13 mouse cellular contexts compared by ENCODE assay signal in genomic region chr11:19811992-19812690, GRCm38 (mm10).
DNase-seq lines count a peak whose midpoint lies in the region; ATAC-seq and TF ChIP-seq lines count a peak whose summit lies in the region.
"Had no signal": no experiment of that assay in that cellular context is flagged by ENCODE, and none has a peak within 500 bp of the region (broad histone marks: within the 10 kb centered on the region; RNA-seq: fewer than 3 reads in every experiment).

No protein-coding gene starts in this region.

- H3K4me1 ChIP-seq in hindbrain, embryonic 10.5 days (replicated peaks): peaks cover 28% of the 10 kb centered on the region
- H3K4me1 ChIP-seq in hindbrain, embryonic 14.5 days (replicated peaks; ENCODE audit: control insufficient read depth, insufficient read depth, low read length): no peaks in the 10 kb centered on the region
- H3K4me1 ChIP-seq in E14TG2a.4 (replicated peaks; ENCODE audit: low read depth, low read length): peaks cover 31% of the 10 kb centered on the region
- H3K4me1 ChIP-seq in embryonic facial prominence, embryonic 10.5 days: peaks cover 18% of the 10 kb centered on the region
- 0 out of 2 replicates have a peak, but pooled peaks cover 13% of the 10 kb centered on the region for H3K4me1 ChIP-seq in midbrain, embryonic 12.5 days
- H3K4me1 ChIP-seq: liver, embryonic 15.5 days had no signal

- no peak for TF ChIP-seq CTCF in E14TG2a.4 (conservative IDR thresholded peaks at IDR 0.05; ENCODE audit: low read length)

- no peak overlapping the region for H3K9ac ChIP-seq in hindbrain, embryonic 14.5 days
- no peak overlapping the region for H3K9ac ChIP-seq in midbrain, embryonic 12.5 days (replicated peaks)
- H3K9ac ChIP-seq: liver, embryonic 15.5 days had no signal

- peaks cover 4% of the 10 kb centered on the region; the same call in 1 of the 2 replicates for H3K9me3 ChIP-seq in hindbrain, embryonic 10.5 days
- no peaks in the 10 kb centered on the region for H3K9me3 ChIP-seq in hindbrain, embryonic 14.5 days (ENCODE audit: control insufficient read depth, low read length)
- H3K9me3 ChIP-seq in E14TG2a.4 (ENCODE audit: low read length): peaks cover 39% of the 10 kb centered on the region
- peaks cover 10% of the 10 kb centered on the region for H3K9me3 ChIP-seq in embryonic facial prominence, embryonic 10.5 days
- no peaks in the 10 kb centered on the region for H3K9me3 ChIP-seq in midbrain, embryonic 12.5 days
- H3K9me3 ChIP-seq: heart, embryonic 10.5 days; liver, embryonic 15.5 days had no signal

- H3K36me3 ChIP-seq in hindbrain, embryonic 10.5 days: no peaks in the 10 kb centered on the region; the same call in 1 of the 2 replicates
- H3K36me3 ChIP-seq in hindbrain, embryonic 14.5 days (replicated peaks; ENCODE audit: control insufficient read depth, insufficient read depth): no peaks in the 10 kb centered on the region
- H3K36me3 ChIP-seq in E14TG2a.4 (ENCODE audit: insufficient read depth, low read length): no peaks in the 10 kb centered on the region
- no peaks in the 10 kb centered on the region for H3K36me3 ChIP-seq in embryonic facial prominence, embryonic 10.5 days (replicated peaks)
- H3K36me3 ChIP-seq in midbrain, embryonic 12.5 days: no peaks in the 10 kb centered on the region
- H3K36me3 ChIP-seq: heart, embryonic 10.5 days; liver, embryonic 15.5 days had no signal

- no peaks in the 10 kb centered on the region for H3K27me3 ChIP-seq in hindbrain, embryonic 10.5 days (ENCODE audit: insufficient read depth, poor library complexity, severe bottlenecking)
- no peaks in the 10 kb centered on the region for H3K27me3 ChIP-seq in hindbrain, embryonic 14.5 days (ENCODE audit: control insufficient read depth, insufficient read depth, low read length)
- peaks cover 28% of the 10 kb centered on the region for H3K27me3 ChIP-seq in E14TG2a.4 (ENCODE audit: insufficient read depth, low read length)
- H3K27me3 ChIP-seq in embryonic facial prominence, embryonic 10.5 days (replicated peaks; ENCODE audit: low read depth, poor library complexity, severe bottlenecking): 0 out of 2 replicates have a peak, but pooled peaks cover 5% of the 10 kb centered on the region
- H3K27me3 ChIP-seq in midbrain, embryonic 12.5 days: no peaks in the 10 kb centered on the region
- H3K27me3 ChIP-seq: liver, embryonic 15.5 days had no signal

- H3K27ac ChIP-seq in hindbrain, embryonic 10.5 days: peak overlapping the region; percentile 54
- H3K27ac ChIP-seq in hindbrain, embryonic 14.5 days: no peak overlapping the region
- peak overlapping the region; percentile 21; the same call in 1 of the 2 replicates for H3K27ac ChIP-seq in embryonic facial prominence, embryonic 10.5 days (replicated peaks)
- H3K27ac ChIP-seq in midbrain, embryonic 12.5 days (replicated peaks): no peak overlapping the region
- H3K27ac ChIP-seq: heart, embryonic 10.5 days; liver, embryonic 15.5 days had no signal

- DNase-seq in hindbrain, embryonic 10.5 days (ENCODE audit: low spot score): peak; percentile 8
- DNase-seq in hindbrain, embryonic 14.5 days (ENCODE audit: low spot score): no peak
- no peak for DNase-seq in embryonic facial prominence, embryonic 10.5 days (ENCODE audit: low spot score)
- no peak for DNase-seq in cerebellum, adult 11-12 months
- DNase-seq in cerebellum, postnatal 14 days: no peak
- DNase-seq: cerebellum, adult 2 months; lung, postnatal 14 days; thymus, adult 2 months had no signal

- ATAC-seq in hindbrain, embryonic 14.5 days (ENCODE audit: low FRiP score): no peak
- peak; percentile 63 for ATAC-seq in midbrain, embryonic 12.5 days (ENCODE audit: low FRiP score, low read depth)
- ATAC-seq: CD4-positive, CD25-positive, alpha-beta regulatory T cell, adult 4 months had no signal

- 11% methylated on average over 10 of the region's 10 CpGs for WGBS in hindbrain, embryonic 10.5 days
- WGBS in hindbrain, embryonic 14.5 days: 11% methylated on average over 10 of the region's 10 CpGs
- 9% methylated on average over 10 of the region's 10 CpGs for WGBS in embryonic facial prominence, embryonic 10.5 days
- WGBS in midbrain, embryonic 12.5 days: 8% methylated on average over 10 of the region's 10 CpGs

- peak overlapping the region; percentile 1; the same call in 1 of the 2 replicates for H3K4me3 ChIP-seq in hindbrain, embryonic 10.5 days
- no peak overlapping the region for H3K4me3 ChIP-seq in hindbrain, embryonic 14.5 days (replicated peaks; ENCODE audit: low read length)
- peak overlapping the region; percentile 66 for H3K4me3 ChIP-seq in E14TG2a.4 (replicated peaks; ENCODE audit: low read length)
- 0 out of 2 replicates have a peak overlapping the region, but pooled peaks have one; percentile 25 for H3K4me3 ChIP-seq in embryonic facial prominence, embryonic 10.5 days
- H3K4me3 ChIP-seq in midbrain, embryonic 12.5 days: no peak overlapping the region
- H3K4me3 ChIP-seq: heart, embryonic 10.5 days; liver, embryonic 15.5 days had no signal

- no peak overlapping the region for H3K4me2 ChIP-seq in hindbrain, embryonic 14.5 days (replicated peaks)
- H3K4me2 ChIP-seq in midbrain, embryonic 12.5 days (replicated peaks): peak overlapping the region; percentile 25
- H3K4me2 ChIP-seq: liver, embryonic 15.5 days had no signal

Comparison
In these comparisons a context has a peak if more than half of its experiments do, and no peak if none do; other contexts are left out.
1. H3K27ac ChIP-seq: peak in hindbrain, embryonic 10.5 days (single experiment) and embryonic facial prominence, embryonic 10.5 days (single experiment); none in hindbrain, embryonic 14.5 days (single experiment) and midbrain, embryonic 12.5 days (single experiment).
2. H3K4me3 ChIP-seq: peak in hindbrain, embryonic 10.5 days (single experiment), E14TG2a.4 (single experiment) and embryonic facial prominence, embryonic 10.5 days (single experiment); none in hindbrain, embryonic 14.5 days (single experiment) and midbrain, embryonic 12.5 days (single experiment).